Mouse (Mus musculus): ENCODE measurements around the gene Gpbp1.

DNA sequence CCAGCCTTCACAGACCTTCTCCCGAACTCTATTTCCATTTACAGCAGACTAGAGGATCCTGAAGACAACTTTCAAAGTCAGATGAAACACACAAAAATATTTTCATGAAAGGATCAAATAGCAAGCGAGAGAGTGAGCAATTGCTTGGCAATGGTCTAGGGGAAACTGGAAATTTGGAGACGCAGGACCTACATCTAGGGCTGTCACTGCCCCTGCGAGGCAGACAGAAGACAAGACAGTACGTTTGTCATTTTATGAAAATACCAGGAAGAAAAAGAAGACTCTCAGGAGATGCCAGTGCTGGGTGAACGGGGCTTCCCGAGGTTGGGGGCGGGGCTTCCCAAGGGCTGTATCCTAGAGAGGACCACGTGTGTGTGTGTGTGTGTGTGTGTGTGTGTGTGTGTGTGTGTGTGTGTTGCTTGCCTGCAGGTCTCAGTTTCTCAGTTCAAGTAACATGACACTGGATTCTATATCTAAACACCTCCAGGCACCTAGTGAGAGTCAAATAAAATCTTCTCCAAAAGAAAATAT is 83.0 kb downstream of the Gpbp1 start:
- no peak; the same call in 1 of the 2 replicates for TF ChIP-seq CTCF (IDR thresholded peaks at IDR 0.05)
- no peak for TF ChIP-seq EP300 (IDR thresholded peaks at IDR 0.05)

All from lung, postnatal 0 days (tissue).